Mouse (Mus musculus): ENCODE measurements around the gene Khdrbs1.

Khdrbs1 gene

GRCm38 (mm10) chr4:129672878-129673449 is 69.1 kb downstream of the Khdrbs1 start:
- DNase-seq (ENCODE audit: low spot score) = no peak

DNA sequence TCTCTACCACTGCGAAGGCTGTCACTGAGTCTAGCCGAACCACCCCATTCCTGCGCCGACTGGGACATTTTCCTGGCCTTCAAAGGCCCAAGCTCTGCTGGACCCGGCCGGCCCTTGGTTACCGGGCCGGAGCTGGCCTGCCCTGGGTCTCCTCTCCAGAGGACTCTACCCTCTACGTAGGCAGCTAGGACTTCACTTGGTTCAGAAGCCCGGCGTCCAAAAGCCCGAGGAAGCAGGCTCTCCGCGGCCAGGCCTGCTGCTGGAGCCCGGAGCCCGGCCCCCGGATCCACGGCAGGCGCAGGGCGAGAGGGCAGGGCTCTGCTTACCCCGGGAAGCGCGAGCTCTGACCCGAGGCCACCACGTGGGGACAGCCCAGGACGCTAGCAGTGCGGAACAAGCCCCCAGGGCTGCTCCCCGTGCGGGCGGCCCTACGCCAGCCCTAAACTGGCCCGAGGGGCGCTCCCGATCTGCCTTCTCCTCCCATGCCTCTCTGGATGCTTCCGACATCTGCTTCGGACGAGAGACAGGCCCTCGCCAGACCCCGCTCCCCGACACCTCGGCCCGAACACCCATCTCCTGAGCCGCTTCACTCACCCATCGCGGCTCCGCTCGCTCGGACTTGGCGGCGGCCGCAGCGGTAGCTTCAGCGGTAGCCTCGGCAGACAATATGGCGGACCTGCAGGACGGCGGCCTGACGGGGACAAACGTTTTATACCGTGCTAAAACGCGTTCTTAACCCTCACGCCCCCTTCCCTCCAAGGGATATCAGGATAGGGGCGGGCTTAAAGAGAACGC is 69.8 kb downstream of the Khdrbs1 start, which contains the start of gene Kpna6:
Kpna6 (minus strand) TSS at position 685 of the 795 bp plus-strand sequence.
- DNase-seq (ENCODE audit: low spot score) = peak; percentile 93

DNA sequence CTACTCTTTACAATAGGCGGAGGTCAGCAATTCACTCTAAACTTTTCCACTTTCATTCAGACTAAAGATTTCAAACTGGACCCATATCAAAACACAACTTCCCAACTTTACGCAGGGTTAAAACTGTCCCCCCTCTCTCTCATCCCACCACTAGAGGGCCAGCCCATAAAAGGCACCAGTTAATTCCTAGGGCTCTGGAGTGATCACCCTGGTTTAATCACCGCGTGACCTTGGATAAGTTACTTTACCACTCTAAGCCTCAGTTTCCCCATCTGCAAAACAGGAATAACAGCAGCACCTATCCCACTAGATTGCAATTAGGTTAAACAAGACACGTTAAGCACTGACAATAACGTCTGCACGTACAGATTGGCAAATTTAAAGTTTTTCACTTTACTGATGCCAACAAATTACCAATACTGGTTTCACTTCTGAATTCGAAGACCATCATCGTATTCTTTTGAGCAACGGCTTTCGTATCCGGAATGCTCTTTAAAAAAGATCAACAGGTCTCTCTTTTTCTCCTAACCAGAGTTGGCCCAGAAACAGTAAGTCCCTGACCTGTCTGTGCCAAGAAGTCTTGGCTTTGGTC is 70.5 kb downstream of the Khdrbs1 start:
- peak; percentile 75 for DNase-seq (ENCODE audit: low spot score)

GRCm38 (mm10) chr4:129662255-129662813 is 79.8 kb downstream of the Khdrbs1 start:
- DNase-seq (ENCODE audit: low spot score) = no peak

DNA sequence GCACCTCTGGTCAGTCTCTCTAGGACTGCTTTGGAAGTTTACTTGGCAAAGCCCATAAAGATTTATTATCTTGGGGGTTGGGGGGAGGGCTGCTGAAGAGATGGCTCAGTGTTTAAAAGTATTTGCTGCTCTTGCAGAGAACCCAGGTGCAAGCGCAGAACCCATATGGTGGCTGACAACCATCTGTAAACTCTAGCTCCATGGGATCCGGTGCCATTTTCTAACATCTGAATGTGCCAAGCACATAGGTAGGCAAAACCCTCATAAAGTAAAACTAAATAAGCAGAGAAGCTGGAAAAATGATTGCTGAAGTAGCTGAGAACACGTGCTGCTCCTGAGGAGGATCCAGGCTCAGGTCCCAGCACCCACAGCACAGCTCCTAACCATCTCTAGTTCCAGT is 80.5 kb downstream of the Khdrbs1 start:
- DNase-seq (ENCODE audit: low spot score) = no peak

DNA sequence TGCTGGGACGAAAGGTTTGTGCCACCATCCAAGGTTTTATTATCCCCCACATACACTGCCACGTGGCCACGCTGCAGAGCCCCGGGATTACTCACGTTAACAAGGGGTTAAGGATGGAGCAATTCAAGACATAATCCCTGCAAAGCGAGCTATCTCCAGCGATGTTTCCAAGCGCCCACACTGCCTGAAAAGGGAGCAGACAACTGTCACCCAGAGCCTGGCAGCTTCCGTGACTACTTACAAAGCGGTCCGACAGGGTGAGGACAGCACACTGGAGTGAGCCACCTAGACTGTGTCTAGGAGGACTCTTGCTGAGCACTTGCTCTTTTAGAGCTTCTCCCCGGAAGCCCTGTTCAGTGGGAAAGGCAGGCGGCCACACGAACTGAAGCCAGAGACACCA is 87.3 kb downstream of the Khdrbs1 start:
- DNase-seq (ENCODE audit: low spot score) = no peak

Measured in retina, embryonic 14.5 days (tissue).